Mouse (Mus musculus) forebrain, postnatal 0 days (tissue): ENCODE results near the gene Zfp644. TPM values are rescaled to one million over a fixed set of nuclear protein-coding genes. Genes with fewer than 3 reads are reported as not detected.

Experiments
- ATAC-seq: fragments of 200-750 bp; cut with Nextera tagmentation; 2 replicates; pipeline ENCODE4 v1.8.0; 2017; ENCODE audit warnings: mild to moderate bottlenecking, moderate library complexity
- DNase-seq: peaks from one replicate; pipeline ENCODE4 v3.0.0-alpha.2; 2015
- H3K27ac ChIP-seq: fragments of 300-500 bp; sonication (generic); 2 replicates; pipeline ENCODE4 v1.5.1; 2014; ENCODE audit warnings: low read depth, mild to moderate bottlenecking, antibody characterized with exemption, low read length, moderate library complexity, mixed read lengths
- H3K27me3 ChIP-seq: fragments of 300-500 bp; sonication (generic); 2 replicates; pipeline ENCODE4 v1.6.1; 2014; ENCODE audit warnings: mild to moderate bottlenecking, low read length, mixed read lengths; ENCODE audit not compliant: insufficient read depth
- H3K36me3 ChIP-seq: fragments of 300-500 bp; sonication (generic); 2 replicates; pipeline ENCODE4 v1.6.1; 2014; ENCODE audit warnings: mild to moderate bottlenecking, moderate library complexity; ENCODE audit not compliant: insufficient read depth
- H3K4me1 ChIP-seq: fragments of 300-500 bp; sonication (generic); 2 replicates; pipeline ENCODE4 v1.6.1; 2014; ENCODE audit warnings: antibody characterized with exemption; ENCODE audit not compliant: insufficient read depth
- H3K4me2 ChIP-seq: fragments of 300-500 bp; sonication (generic); 2 replicates; pipeline ENCODE4 v1.6.1; 2014; ENCODE audit warnings: low read depth, mild to moderate bottlenecking, moderate library complexity
- H3K4me3 ChIP-seq: fragments of 300-500 bp; sonication (generic); 2 replicates; pipeline ENCODE4 v1.5.1; 2014; ENCODE audit warnings: low read depth, low read length, mixed read lengths
- H3K9ac ChIP-seq: fragments of 300-500 bp; sonication (generic); 2 replicates; pipeline ENCODE4 v1.6.1; 2014; ENCODE audit warnings: mild to moderate bottlenecking
- H3K9me3 ChIP-seq: fragments of 300-500 bp; sonication (generic); 2 replicates; pipeline ENCODE4 v1.6.1; 2016; ENCODE audit warnings: low read length
- CTCF ChIP-seq: sonication (generic); IDR thresholded peaks from 2 replicates; pipeline ENCODE4 v1.5.1; 2016; ENCODE audit warnings: antibody characterized with exemption, control low read depth, low read depth
- WGBS: fragments of 180-500 bp; shearing (Covaris S2); extraction: QIAGEN DNeasy Blood & Tissue Kit; methylation state at CpG from one replicate; pipeline ENCODE4 v1.1.7; 2014; 5-methylcytosine and 5-hydroxymethylcytosine counted together
- polyA plus RNA-seq: library from polyadenylated mRNA; unstranded; fragments of >200 nt; fragmentation: Nextera tagmentation; extraction: Ambion mirVana; gene quantifications from 2 replicates; pipeline ENCODE4 v1.2.1, GENCODE M21; 2015
- total RNA-seq: library from RNA; depleted of rRNA; stranded (reverse); fragments of >200 nt; gene quantifications from 2 replicates; pipeline ENCODE4 v1.2.3, GENCODE M21; 2014

The Zfp644 gene
- total and polyA plus RNA-seq, 2 experiments from 2014 or later = 70.8 to 132 TPM

DNA sequence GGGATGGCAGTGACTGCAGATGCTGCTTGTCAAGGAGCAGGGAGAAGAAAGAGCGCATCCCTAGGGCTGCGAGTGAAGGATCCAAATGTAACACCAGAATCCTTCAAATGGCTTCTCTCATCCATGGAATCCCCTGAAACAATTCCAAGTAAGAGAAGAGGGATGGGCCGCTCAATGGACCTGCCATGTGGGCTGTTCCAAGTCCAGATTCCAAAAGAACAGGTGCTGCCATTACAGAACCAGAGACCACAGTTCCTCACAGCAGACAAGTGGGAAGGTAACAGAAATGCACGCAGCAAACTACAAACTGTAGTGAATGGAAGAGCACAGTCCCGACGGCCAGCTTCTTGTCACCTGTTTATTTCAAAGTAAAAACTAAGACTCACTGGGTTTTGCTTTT lies 76.6 kb downstream of the Zfp644 start:
- Histone ChIP-seq H3K27me3 (no peaks in the 10 kb centered on the region), H3K9ac (no peak overlapping the region), H3K9me3 (no peaks in the 10 kb centered on the region), H3K27ac (no peak overlapping the region), H3K36me3 (0 out of 2 replicates have a peak, but pooled peaks cover 6% of the 10 kb centered on the region), H3K4me3 (no peak overlapping the region), H3K4me2 (no peak overlapping the region), H3K4me1 (no peaks in the 10 kb centered on the region)
- 92% methylated on average over 6 of the region's 6 CpGs for WGBS
- ATAC-seq (no peak), DNase-seq (no peak)
- TF ChIP-seq CTCF = no peak

GRCm38 (mm10) chr5:106615006-106615405 lies 82.1 kb downstream of the Zfp644 start:
- Histone ChIP-seq H3K27ac (no peak overlapping the region), H3K4me1 (no peaks in the 10 kb centered on the region), H3K36me3 (no peaks in the 10 kb centered on the region), H3K4me3 (no peak overlapping the region), H3K4me2 (no peak overlapping the region), H3K9me3 (no peaks in the 10 kb centered on the region), H3K9ac (no peak overlapping the region), H3K27me3 (no peaks in the 10 kb centered on the region)
- DNase-seq = no peak
- ATAC-seq = no peak
- no peak for TF ChIP-seq CTCF
- WGBS = 84% methylated on average over 2 of the region's 2 CpGs

DNA sequence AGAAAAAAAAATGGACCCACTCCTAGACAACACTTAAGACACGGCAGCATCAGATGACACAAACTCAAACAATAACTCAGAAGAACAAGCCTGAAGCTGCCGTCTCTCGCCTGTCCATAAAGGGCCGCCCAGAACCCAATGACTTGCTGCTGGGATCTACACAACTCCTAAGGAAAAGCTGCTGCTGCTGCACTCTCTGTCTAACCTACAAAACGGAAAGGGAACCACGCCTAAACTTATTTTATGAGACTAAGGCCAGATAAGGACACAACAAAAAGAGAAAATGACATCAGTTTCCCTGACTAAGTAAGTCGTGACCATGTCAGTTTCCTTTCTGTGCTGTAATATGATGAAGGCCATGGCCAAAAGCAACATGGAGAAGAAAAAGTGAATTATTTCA lies 82.5 kb downstream of the Zfp644 start:
- DNase-seq (no peak), ATAC-seq (no peak)
- Histone ChIP-seq H3K4me3 (no peak overlapping the region), H3K9ac (no peak overlapping the region), H3K4me2 (no peak overlapping the region), H3K36me3 (no peaks in the 10 kb centered on the region), H3K9me3 (no peaks in the 10 kb centered on the region), H3K27ac (no peak overlapping the region), H3K4me1 (no peaks in the 10 kb centered on the region), H3K27me3 (no peaks in the 10 kb centered on the region)
- 88% methylated on average over 7 of the region's 7 CpGs for WGBS
- no peak for TF ChIP-seq CTCF

GRCm38 (mm10) chr5:106612151-106612550 lies 84.9 kb downstream of the Zfp644 start:
- Histone ChIP-seq H3K4me1 (no peaks in the 10 kb centered on the region), H3K4me2 (no peak overlapping the region), H3K27me3 (no peaks in the 10 kb centered on the region), H3K9ac (no peak overlapping the region), H3K4me3 (no peak overlapping the region), H3K9me3 (no peaks in the 10 kb centered on the region), H3K36me3 (no peaks in the 10 kb centered on the region), H3K27ac (no peak overlapping the region)
- ATAC-seq (no peak), DNase-seq (no peak)
- 97% methylated on average over 2 of the region's 2 CpGs for WGBS
- no peak for TF ChIP-seq CTCF

GRCm38 (mm10) chr5:106608798-106609197 lies 88.3 kb downstream of the Zfp644 start, which contains the start of gene Gm17304:
Gene Gm17304 (plus strand): TSS chr5:106609098.
- DNase-seq = no peak
- H3K4me1 ChIP-seq = no peaks in the 10 kb centered on the region
- H3K4me2 ChIP-seq = no peak within 1 kb of the TSS
- H3K36me3 ChIP-seq = no peaks in the 10 kb centered on the region
- H3K9me3 ChIP-seq = no peaks in the 10 kb centered on the region
- no peak within 1 kb of the TSS for H3K27ac ChIP-seq
- no peak for TF ChIP-seq CTCF
- no peak for ATAC-seq
- no peak within 1 kb of the TSS for H3K9ac ChIP-seq
- 93% methylated on average over 4 of the region's 4 CpGs for WGBS
- no peak within 1 kb of the TSS for H3K4me3 ChIP-seq
- H3K27me3 ChIP-seq = no peaks in the 10 kb centered on the region

DNA sequence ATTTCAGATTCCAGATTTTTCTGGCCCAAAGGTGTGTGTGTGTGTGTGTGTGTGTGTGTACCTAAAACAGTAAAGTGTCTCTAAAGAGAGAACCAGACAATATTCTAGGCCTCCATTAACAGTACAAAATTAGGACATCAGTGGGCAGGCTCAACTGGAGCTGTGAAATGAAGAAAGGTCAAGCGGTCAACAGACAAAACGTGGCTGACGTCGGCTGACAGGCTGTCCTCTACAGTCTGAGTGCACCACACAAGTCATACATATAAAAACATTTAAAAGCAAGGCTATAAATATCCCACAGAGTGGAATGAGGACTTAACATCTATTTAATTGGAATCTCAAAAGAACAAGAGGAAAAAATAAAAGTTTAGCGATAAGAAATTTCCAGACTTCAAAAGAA lies 90.0 kb downstream of the Zfp644 start:
- no peak overlapping the region for H3K27ac ChIP-seq
- no peaks in the 10 kb centered on the region for H3K27me3 ChIP-seq
- no peaks in the 10 kb centered on the region for H3K36me3 ChIP-seq
- ATAC-seq (no peak), DNase-seq (no peak)
- no peak for TF ChIP-seq CTCF
- no peak overlapping the region for H3K4me2 ChIP-seq
- H3K9ac ChIP-seq = no peak overlapping the region
- 85% methylated on average over 5 of the region's 5 CpGs for WGBS
- H3K9me3 ChIP-seq = no peaks in the 10 kb centered on the region
- H3K4me1 ChIP-seq = no peaks in the 10 kb centered on the region
- no peak overlapping the region for H3K4me3 ChIP-seq

DNA sequence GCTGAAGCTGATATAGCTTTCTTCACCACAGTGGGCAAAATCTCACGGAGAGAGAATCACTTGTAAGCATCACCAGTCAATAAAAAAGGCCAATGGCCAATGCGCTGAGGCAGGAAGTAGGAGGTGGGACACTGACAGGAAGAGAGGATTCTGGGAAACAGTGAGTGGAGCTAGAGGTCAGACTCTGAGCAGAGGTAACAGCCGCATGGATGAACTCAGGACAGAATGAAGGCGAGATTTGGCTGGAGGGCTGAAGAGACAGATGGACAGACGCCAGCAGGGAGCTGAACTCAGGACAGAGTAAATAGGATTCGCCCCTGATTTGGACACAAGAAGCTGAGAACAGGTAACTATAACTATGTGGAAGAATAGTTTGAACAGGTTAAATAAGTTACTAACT lies 92.0 kb downstream of the Zfp644 start:
- H3K4me1 ChIP-seq = no peaks in the 10 kb centered on the region
- DNase-seq = no peak
- no peak overlapping the region for H3K4me3 ChIP-seq
- H3K36me3 ChIP-seq = no peaks in the 10 kb centered on the region
- no peak overlapping the region for H3K4me2 ChIP-seq
- H3K9me3 ChIP-seq = no peaks in the 10 kb centered on the region
- 92% methylated on average over 6 of the region's 6 CpGs for WGBS
- TF ChIP-seq CTCF = no peak
- H3K9ac ChIP-seq = no peak overlapping the region
- ATAC-seq = no peak
- no peaks in the 10 kb centered on the region for H3K27me3 ChIP-seq
- H3K27ac ChIP-seq = no peak overlapping the region

DNA sequence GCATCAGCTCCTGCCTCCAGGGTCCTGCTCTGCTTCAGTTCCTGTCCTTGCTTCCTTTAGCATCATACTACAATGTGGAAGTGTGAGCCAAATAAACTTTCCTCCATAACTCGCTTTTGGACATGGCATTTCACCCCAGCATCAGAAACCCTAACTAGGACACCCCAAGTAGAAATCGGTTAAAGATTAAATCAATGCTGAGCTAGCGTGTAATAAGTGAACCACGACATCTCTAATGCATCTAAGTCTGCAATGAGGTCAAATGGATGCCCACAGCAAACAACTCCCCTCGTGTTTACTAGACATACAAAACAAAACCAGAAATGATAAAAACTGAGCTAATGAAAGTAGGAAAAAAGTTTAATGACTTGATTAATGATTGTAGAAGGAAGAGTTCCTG lies 92.7 kb downstream of the Zfp644 start:
- ATAC-seq = no peak
- Histone ChIP-seq H3K4me3 (no peak overlapping the region), H3K4me1 (no peaks in the 10 kb centered on the region), H3K27me3 (no peaks in the 10 kb centered on the region), H3K9ac (no peak overlapping the region), H3K27ac (no peak overlapping the region), H3K9me3 (no peaks in the 10 kb centered on the region), H3K4me2 (no peak overlapping the region), H3K36me3 (no peaks in the 10 kb centered on the region)
- TF ChIP-seq CTCF = no peak
- 92% methylated on average over 5 of the region's 5 CpGs for whole genome bisulfite sequencing
- no peak for DNase-seq
